Mouse (Mus musculus): ENCODE data around the gene Celsr1.

GRCm38 (mm10) chr15:86053890-86054536 is 20.4 kb upstream of the Celsr1 start:
- TF ChIP-seq CTCF (IDR thresholded peaks at IDR 0.05; ENCODE audit: low read depth) (peak; percentile 92), EP300 (IDR thresholded peaks at IDR 0.05; ENCODE audit: low read depth) (no peak)

Data from heart, postnatal 0 days (tissue).